Mouse (Mus musculus) MEL (cell line): Measurements from ENCODE around the gene Sel1l.

Source experiments
- BHLHE40 ChIP-seq: IDR thresholded peaks from 2 replicates; pipeline ENCODE4 v1.6.1; 2012; ENCODE audit warnings: low read depth, mild to moderate bottlenecking, inconsistent platforms, low read length, improper control_type of control experiment, borderline replicate concordance
- CTCF ChIP-seq, 3 experiments: IDR thresholded peaks in 2 of 3; conservative IDR thresholded peaks in 1 of 3; 2 replicates each; pipeline ENCODE4 v1.5.1; 2011 to 2012; ENCODE audit warnings: low read length in 3 of 3, low read depth in 2 of 3, mild to moderate bottlenecking in 2 of 3, improper control_type of control experiment in 1 of 3, inconsistent platforms in 1 of 3, mixed read lengths in 1 of 3, moderate library complexity in 1 of 3; ENCODE audit not compliant: control insufficient read depth in 1 of 3, insufficient read depth in 1 of 3, poor library complexity in 1 of 3, severe bottlenecking in 1 of 3
- JUND ChIP-seq: IDR thresholded peaks from 2 replicates; pipeline ENCODE4 v1.6.1; 2011; ENCODE audit warnings: low read depth, mild to moderate bottlenecking, improper control_type of control experiment, low read length
- POLR2AphosphoS2 ChIP-seq: IDR thresholded peaks from 2 replicates; pipeline ENCODE4 v1.6.1; 2011; ENCODE audit warnings: low read length, improper control_type of control experiment
- USF1 ChIP-seq: IDR thresholded peaks from 2 replicates; pipeline ENCODE4 v1.6.1; 2014; ENCODE audit warnings: low read depth, mild to moderate bottlenecking, inconsistent platforms, low read length, improper control_type of control experiment, moderate library complexity

GRCm38 (mm10) chr12:91831410-91831809 lies 17.5 kb downstream of the Sel1l start:
- TF ChIP-seq CTCF (IDR thresholded peaks at IDR 0.05 in 2 of 3, conservative IDR thresholded peaks at IDR 0.05 in 1 of 3; ENCODE audit: control insufficient read depth in 1 of 3, insufficient read depth in 1 of 3, low read depth in 2 of 3, low read length in 3 of 3, poor library complexity in 1 of 3, severe bottlenecking in 1 of 3) (no peak), POLR2AphosphoS2 (no peak), JUND (no peak), USF1 (no peak), BHLHE40 (no peak)
